Mouse (Mus musculus) frontal cortex, postnatal 14 days (tissue): ENCODE results near the gene Myt1l.

Experiments used
- DNase-seq, 2 experiments: peaks; one replicate each; pipeline ENCODE4 v3.0.0; 2022; ENCODE audit warnings: low spot score in 2 of 2

Myt1l gene

GRCm38 (mm10) chr12:29569311-29569710, 41.1 kb downstream of the Myt1l start:
- DNase-seq, result no peak

DNA sequence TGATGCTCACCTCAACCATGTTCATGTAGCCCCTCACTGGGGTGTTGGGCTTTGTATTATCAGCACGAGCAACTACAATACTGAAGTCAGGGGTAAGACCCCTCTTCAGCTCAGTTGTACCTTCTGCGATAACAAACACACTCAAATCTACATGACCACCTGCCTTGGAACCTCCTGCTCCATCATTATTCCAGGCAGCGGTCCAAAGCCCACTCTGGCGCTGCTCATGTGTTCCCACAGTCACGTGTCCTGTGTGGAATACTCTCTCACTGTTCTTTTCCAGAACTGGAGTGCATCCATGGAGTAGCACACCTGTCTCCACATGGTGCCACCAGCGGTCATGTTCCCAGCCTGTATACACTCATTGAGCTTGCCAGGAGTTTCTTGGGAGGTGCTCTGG, 42.2 kb downstream of the Myt1l start:
- DNase-seq, result no peak

DNA sequence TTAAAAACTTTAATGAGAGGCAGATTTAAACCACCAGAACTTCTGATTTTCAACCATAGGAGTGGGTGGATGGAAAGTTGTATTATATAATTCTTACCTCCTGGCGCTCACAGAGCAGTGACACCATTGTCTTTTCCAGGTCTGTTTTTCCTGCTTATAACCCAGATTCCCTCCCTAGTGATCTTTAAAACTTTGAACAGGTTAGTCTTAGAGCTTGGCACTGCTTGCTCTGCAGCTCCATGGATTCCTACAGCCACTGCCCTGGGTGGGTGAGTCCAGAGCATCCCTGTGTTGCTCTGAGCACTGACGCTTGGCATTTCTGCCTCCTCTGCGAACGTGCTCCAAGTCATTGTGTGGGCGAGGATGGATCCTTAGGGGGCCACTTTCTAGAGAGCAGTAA, 43.4 kb downstream of the Myt1l start:
- no peak for DNase-seq

- no peak for DNase-seq
Observed at GRCm38 (mm10) chr12:29593787-29594186, 65.6 kb downstream of the Myt1l start.

DNA sequence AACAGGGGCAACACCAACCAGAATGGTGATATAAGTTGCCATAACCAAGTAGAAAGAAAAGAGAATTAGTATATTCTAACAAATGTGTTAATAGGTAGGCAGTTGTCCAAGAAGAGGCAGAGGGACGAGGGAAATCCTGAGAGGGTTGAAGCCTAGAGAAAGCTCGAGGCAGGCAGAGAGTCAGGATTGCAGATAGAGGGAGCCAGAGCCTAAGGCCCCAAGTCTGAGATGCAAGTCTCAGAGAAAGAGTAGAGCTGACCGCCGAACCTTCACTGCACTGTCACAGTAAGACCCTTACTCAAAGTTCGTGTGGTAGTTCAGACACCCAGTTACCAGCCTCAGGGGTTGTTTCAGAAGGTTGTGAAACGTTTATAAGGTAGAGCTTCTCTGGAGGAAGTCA, 71.7 kb downstream of the Myt1l start:
- no peak for DNase-seq

GRCm38 (mm10) chr12:29601223-29601622, 73.0 kb downstream of the Myt1l start:
- DNase-seq, result no peak

DNA sequence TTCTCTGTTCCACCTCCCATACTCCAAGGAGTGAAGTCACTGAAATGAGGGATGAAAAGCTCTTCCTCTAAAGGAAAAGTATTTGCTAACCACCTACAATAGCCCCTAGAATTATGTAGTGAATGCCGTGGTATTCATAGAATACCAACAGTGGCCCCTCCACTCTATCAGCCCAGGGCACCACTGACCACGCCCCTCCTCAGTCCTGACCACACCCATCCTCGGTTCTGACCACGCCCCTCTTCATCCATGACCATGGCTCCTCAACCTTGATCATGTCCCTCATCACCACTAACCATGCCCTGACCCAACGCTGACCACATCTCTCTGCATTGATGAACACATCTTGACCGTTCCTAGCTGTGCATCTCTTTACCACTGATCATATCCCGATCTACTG, 76.5 kb downstream of the Myt1l start:
- no peak for DNase-seq

DNA sequence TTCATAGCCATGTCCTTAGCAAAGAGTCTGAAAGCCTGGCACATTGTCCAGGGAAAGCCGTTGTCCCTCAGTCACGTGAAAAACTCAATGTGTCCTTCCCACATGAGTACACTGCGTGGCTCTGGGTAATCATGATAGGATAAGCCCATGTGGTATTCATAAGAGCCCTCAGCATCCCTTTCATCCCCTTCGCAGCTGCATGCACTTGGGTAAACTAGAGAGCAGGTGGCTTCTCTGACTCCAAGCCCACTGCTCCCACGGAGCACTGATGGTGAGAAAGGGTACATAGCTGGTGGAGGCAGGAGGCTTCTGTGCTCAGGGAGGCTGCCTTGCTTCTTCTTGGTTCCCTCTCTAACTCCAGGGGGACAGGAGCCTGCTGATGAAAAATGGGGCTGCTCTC, 76.9 kb downstream of the Myt1l start:
- no peak for DNase-seq

- DNase-seq, result no peak
Observed at GRCm38 (mm10) chr12:29606221-29606620, 78.0 kb downstream of the Myt1l start.

DNA sequence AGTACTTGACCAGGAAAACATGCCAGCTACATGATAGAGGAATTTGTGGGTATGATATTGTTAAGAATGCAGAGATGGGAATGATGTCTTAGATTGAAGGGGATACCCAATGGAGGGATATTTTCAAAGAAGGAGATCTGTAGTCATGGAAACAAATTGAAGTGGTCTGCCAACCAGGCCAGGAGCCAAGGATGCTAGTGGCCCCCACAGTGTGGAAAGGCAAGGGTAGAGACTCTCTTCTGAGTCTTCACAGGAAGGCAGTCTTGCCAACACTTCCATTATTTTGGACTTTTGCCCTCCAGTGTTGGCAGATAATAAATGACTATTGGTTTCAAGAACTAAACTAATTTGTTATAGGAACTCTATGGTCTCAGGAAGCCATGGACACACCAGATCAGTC, 89.6 kb downstream of the Myt1l start:
- DNase-seq, result no peak

DNA sequence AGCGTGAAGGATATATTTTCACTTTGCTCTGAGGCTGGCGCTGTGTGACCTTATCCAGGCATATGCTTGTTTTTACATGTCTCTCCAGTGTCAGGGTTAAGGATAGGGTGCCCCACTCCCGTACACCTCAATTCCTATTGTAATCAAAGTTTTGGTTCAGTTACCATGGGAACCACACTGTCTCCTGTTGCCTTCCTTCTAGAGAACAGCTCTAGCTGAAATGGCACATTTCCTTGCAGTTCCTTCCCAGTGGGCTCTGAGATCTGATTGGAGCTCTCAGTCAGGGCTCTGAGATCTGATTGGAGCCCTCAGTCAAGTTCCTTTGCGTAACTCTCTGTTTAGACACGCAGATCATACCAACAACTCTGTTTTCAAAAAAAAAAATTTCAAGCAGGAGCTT, 93.3 kb downstream of the Myt1l start:
- no peak for DNase-seq

- no peak for DNase-seq
Observed at GRCm38 (mm10) chr12:29627956-29628750, 100.0 kb downstream of the Myt1l start.

GRCm38 (mm10) chr12:29629875-29630538, 101.8 kb downstream of the Myt1l start:
- DNase-seq, result no peak

DNA sequence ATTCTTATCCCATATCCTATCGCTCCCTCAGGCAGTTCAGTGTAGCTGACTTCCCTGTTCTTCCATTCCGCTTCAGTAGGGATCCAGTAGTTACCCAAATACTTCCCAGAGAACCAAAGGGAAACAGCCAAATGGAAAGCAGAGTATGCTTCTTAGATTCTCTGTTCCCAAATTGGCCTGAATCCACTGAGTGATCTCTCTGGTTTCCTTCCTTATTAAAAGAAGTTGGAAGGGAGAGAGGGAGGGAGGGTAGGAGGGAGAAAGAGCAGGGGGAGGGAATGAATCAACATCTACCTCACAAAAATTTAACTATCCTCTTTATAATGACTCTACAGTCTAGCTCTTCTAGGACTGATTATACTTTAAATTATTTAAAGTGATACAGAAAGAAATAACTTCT, 106.3 kb downstream of the Myt1l start:
- no peak for DNase-seq

GRCm38 (mm10) chr12:29639543-29640196, 111.5 kb downstream of the Myt1l start:
- DNase-seq, result no peak

GRCm38 (mm10) chr12:29640201-29640600, 112.0 kb downstream of the Myt1l start:
- no peak for DNase-seq

- DNase-seq, result no peak
Observed at GRCm38 (mm10) chr12:29642915-29643314, 114.7 kb downstream of the Myt1l start.

DNA sequence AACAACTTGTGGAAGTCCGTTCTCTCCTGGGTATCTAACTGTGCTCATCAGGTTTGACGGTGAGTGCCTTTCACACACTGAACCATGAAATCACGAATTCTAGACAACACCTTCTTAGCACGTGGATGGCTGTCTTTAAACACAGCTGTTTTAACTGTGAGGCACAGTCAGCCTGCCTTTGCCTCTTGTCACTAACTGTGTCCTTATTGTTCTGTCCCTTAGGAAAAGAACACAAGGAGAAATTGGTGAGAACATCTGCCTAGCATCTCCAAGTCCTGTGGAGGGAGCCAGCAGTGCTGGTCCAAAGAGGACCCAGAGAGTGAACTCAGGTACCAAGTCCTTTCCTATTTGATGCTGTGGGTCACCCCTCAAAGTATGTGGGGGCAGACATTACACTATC, 115.9 kb downstream of the Myt1l start:
- no peak for DNase-seq

- DNase-seq, result no peak
Observed at GRCm38 (mm10) chr12:29644721-29645120, 116.5 kb downstream of the Myt1l start.

DNA sequence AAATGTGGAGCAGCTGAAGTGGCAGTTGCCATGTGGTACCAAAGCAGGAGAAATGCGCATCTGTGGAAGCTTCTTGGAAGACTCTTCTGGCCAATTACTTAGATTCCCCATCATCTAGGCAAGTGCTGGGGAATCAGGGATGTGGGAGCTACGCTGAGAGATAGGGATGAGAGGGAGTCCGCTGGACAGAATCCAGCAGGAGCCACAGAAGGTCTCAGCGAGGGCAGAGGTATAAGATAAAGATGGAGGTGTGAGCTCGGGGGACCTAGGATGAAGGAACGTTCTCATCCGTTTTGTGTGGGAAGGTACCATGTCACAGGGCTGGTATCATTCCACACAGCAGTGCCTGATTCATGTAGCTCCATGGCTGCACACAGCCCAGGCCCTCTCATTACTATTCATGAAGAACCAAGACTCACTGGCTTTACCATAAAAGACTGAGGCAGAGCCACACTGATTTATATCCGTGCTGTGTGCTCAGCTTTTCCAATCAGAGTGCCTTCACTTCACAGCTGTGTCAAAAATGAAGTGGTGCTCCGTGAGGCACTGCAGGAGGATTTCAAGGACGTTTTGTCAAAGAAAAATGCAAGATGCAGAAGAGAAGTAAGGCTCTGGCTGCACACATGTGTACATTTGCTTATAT, 121.4 kb downstream of the Myt1l start:
- no peak for DNase-seq

GRCm38 (mm10) chr12:29652516-29652915, 124.3 kb downstream of the Myt1l start:
- no peak for DNase-seq

DNA sequence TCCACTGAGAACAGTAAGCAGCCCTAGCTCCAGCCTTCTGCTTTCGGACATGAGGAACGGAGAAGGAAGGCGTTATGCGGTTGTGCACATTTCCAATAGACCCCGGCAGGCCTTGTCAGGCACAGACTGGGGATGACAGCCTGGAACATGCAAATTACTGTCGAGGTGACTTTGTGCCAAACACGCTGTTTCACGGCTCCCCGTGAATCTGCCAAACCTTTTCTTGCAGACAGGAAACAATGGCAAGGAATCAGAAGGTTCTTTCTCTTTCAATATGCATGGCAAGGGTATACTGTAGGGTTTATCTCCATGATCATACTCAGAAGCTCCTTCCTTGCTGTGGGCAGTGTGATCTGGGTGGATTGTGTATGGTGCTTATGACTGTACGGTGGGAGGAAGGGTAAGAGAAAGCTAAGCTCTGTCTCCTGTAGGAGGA, 127.0 kb downstream of the Myt1l start:
- peak in 1 of 2 experiments; percentile 21 for DNase-seq
